9 mouse cellular contexts compared by ENCODE assay signal in the genomic region with DNA sequence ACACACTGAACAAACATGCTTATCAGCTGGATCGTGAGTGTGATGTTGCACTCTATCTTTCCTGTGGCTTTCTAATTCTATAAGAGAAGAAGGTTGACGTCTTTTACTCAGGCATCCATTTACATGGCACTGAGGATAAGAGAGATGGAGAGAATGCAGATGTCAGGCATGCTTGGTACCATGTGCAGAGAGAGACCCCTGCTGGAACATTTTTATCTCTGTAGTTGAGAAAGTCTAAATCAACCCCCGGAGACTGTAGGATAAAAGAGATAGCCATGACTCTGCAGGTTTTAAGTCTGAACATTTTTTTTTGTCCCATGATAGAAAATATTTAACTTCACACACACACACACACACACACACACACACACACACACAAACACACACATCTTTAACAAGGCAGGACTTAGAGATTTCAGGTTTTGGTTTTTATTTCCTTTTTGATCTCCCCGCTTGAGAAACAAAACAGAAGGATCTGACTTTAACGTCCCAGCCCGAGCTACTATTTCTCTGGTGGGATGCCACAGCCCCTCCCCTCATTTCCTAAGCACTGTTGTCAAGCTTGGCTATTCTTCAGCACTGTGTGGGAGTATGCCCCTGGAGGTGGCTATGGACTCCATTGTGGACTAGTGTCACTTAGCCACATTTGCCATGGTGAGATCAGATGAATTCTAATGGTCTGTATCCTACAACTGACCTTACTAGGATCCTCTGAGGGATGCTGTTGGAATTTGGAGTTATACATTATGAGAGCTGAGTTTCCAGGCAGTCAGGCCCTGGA. TPM values are rescaled to one million over a fixed set of nuclear protein-coding genes. Genes with fewer than 3 reads are reported as not detected.
DNase-seq lines count a peak whose midpoint lies in the region; ATAC-seq lines count a peak whose summit lies in the region.
"Had no signal": no experiment of that assay in that cellular context is flagged by ENCODE, and none has a peak within 500 bp of the region (broad histone marks: within the 10 kb centered on the region; RNA-seq: fewer than 3 reads in every experiment).

No protein-coding gene starts in this region.

- no peak overlapping the region for H3K27ac ChIP-seq in neural tube, embryonic 11.5 days (ENCODE audit: low read depth, low read length)
- H3K27ac ChIP-seq in forebrain, embryonic 16.5 days (ENCODE audit: low read length): no peak overlapping the region
- H3K27ac ChIP-seq: stomach, embryonic 15.5 days had no signal

- DNase-seq in neural tube, embryonic 11.5 days (ENCODE audit: low spot score): peak; percentile 32
- no peak for DNase-seq in neural tube, embryonic 10.5 days (ENCODE audit: extremely low spot score, low spot score)
- DNase-seq in brain, embryonic 18.5 days (ENCODE audit: low read depth, low spot score): peak; percentile 56
- DNase-seq in induced T-regulatory cell, adult 2 months (ENCODE audit: low read depth): peak; percentile 78
- peak; percentile 71 to 74 for DNase-seq in left cerebral cortex, postnatal 14 days (ENCODE audit: low spot score in 2 of 2)
- DNase-seq in natural killer cell, adult 2 months (ENCODE audit: low spot score in 2 of 2): peak; percentile 36 to 44

- no peaks in the 10 kb centered on the region for H3K9me3 ChIP-seq in neural tube, embryonic 11.5 days (ENCODE audit: control insufficient read depth, low read length)
- no peaks in the 10 kb centered on the region for H3K9me3 ChIP-seq in forebrain, embryonic 16.5 days (ENCODE audit: control insufficient read depth, low read length)
- H3K9me3 ChIP-seq: stomach, embryonic 15.5 days had no signal

- no peaks in the 10 kb centered on the region for H3K27me3 ChIP-seq in neural tube, embryonic 11.5 days (ENCODE audit: control insufficient read depth, insufficient read depth, low read length)
- no peaks in the 10 kb centered on the region for H3K27me3 ChIP-seq in forebrain, embryonic 16.5 days (replicated peaks; ENCODE audit: control insufficient read depth, insufficient read depth, low read length)
- H3K27me3 ChIP-seq: stomach, embryonic 15.5 days had no signal

- H3K9ac ChIP-seq in neural tube, embryonic 11.5 days (ENCODE audit: low read length): no peak overlapping the region
- H3K9ac ChIP-seq in forebrain, embryonic 16.5 days (replicated peaks; ENCODE audit: low read depth, low read length): no peak overlapping the region
- H3K9ac ChIP-seq: stomach, embryonic 15.5 days had no signal

- intact Hi-C loops in left cerebral cortex, postnatal 14 days (cut with DNase I): no loop called here

- H3K4me2 ChIP-seq in neural tube, embryonic 11.5 days (ENCODE audit: low read depth): no peak overlapping the region
- no peak overlapping the region for H3K4me2 ChIP-seq in forebrain, embryonic 16.5 days (ENCODE audit: low read length)
- H3K4me2 ChIP-seq: stomach, embryonic 15.5 days had no signal

- ATAC-seq in neural tube, embryonic 11.5 days (ENCODE audit: insufficient read depth, low FRiP score, low TSS enrichment): peak; percentile 62; the same call in 1 of the 2 replicates
- ATAC-seq in forebrain, embryonic 16.5 days: peak; percentile 88
- ATAC-seq in erythroblast, adult 5-6 weeks (replicated peaks; ENCODE audit: low FRiP score, poor library complexity, severe bottlenecking): no peak

- WGBS in neural tube, embryonic 11.5 days: 59% methylated on average over 6 of the region's 6 CpGs
- WGBS in forebrain, embryonic 16.5 days: 48% methylated on average over 6 of the region's 6 CpGs

- no peaks in the 10 kb centered on the region for H3K4me1 ChIP-seq in neural tube, embryonic 11.5 days (ENCODE audit: control insufficient read depth, insufficient read depth, low read length)
- peaks cover 8% of the 10 kb centered on the region for H3K4me1 ChIP-seq in forebrain, embryonic 16.5 days (replicated peaks; ENCODE audit: control insufficient read depth, insufficient read depth, low read length)
- H3K4me1 ChIP-seq: stomach, embryonic 15.5 days had no signal

- no peak overlapping the region for H3K4me3 ChIP-seq in neural tube, embryonic 11.5 days (ENCODE audit: low read depth, low read length)
- H3K4me3 ChIP-seq in forebrain, embryonic 16.5 days (replicated peaks; ENCODE audit: low read length): no peak overlapping the region
- H3K4me3 ChIP-seq: stomach, embryonic 15.5 days had no signal

- no peaks in the 10 kb centered on the region for H3K36me3 ChIP-seq in neural tube, embryonic 11.5 days (ENCODE audit: control insufficient read depth, insufficient read depth, low read length)
- H3K36me3 ChIP-seq in forebrain, embryonic 16.5 days (ENCODE audit: control insufficient read depth, insufficient read depth): no peaks in the 10 kb centered on the region
- H3K36me3 ChIP-seq: stomach, embryonic 15.5 days had no signal

RNA-seq across cellular contexts. Expression of a gene that starts 55.6 kb away (rescaled TPM):
- 4.1 and 4.6 TPM in 2 replicates for polyA plus RNA-seq in neural tube, embryonic 11.5 days (2014; fragmentation: Nextera tagmentation; extraction: Ambion mirVana)
- 3.7 TPM in 2 replicates for polyA plus RNA-seq in forebrain, embryonic 16.5 days (2015; fragmentation: Nextera tagmentation; extraction: Ambion mirVana)
- total RNA-seq in left cerebral cortex, postnatal 14 days (2021): 10 to 100 TPM; 14.8 to 16.1 TPM
- total RNA-seq in erythroblast, adult 5-6 weeks (2015; ENCODE audit: low replicate concordance): 1.9 and 2.5 TPM in 2 replicates
- 4.3 and 4.6 TPM in 2 replicates for total RNA-seq in erythroblast, adult 5-6 weeks (2017; ENCODE audit: low replicate concordance)
